ENCODE assay signal across 8 mouse cellular contexts in genomic region chr5:99906181-99906956, GRCm38 (mm10). TPM values are rescaled to one million over a fixed set of nuclear protein-coding genes. Genes with fewer than 3 reads are reported as not detected.
DNase-seq lines count a peak whose midpoint lies in the region; ATAC-seq lines count a peak whose summit lies in the region.

Vamp9 (plus strand) TSS chr5:99906254.

- H3K4me1 ChIP-seq in brown adipose tissue, adult 24 weeks (ENCODE audit: control insufficient read depth, insufficient read depth, insufficient read length, low read length): no peaks in the 10 kb centered on the region
- H3K4me1 ChIP-seq in heart, embryonic 10.5 days: peaks cover 9% of the 10 kb centered on the region; the same call in 1 of the 2 replicates
- 0 out of 2 replicates have a peak, but pooled peaks cover 3% of the 10 kb centered on the region for H3K4me1 ChIP-seq in limb, embryonic 12.5 days (replicated peaks)
- 0 out of 2 replicates have a peak, but pooled peaks cover 3% of the 10 kb centered on the region for H3K4me1 ChIP-seq in midbrain, embryonic 14.5 days (ENCODE audit: control insufficient read depth, insufficient read depth, low read length)

- 6% methylated on average over 49 of the region's 49 CpGs for WGBS in heart, embryonic 10.5 days
- WGBS in limb, embryonic 12.5 days: 4% methylated on average over 49 of the region's 49 CpGs
- 12% methylated on average over 49 of the region's 49 CpGs for WGBS in midbrain, embryonic 14.5 days

- peak within 1 kb of the TSS; percentile 59 for H3K27ac ChIP-seq in brown adipose tissue, adult 24 weeks (replicated peaks; ENCODE audit: low read depth, low read length)
- peak within 1 kb of the TSS; percentile 96 for H3K27ac ChIP-seq in heart, embryonic 10.5 days
- H3K27ac ChIP-seq in limb, embryonic 12.5 days: peak within 1 kb of the TSS; percentile 98
- H3K27ac ChIP-seq in midbrain, embryonic 14.5 days (replicated peaks; ENCODE audit: low read depth, low read length): peak within 1 kb of the TSS; percentile 77

- peak within 1 kb of the TSS; percentile 57 for H3K4me2 ChIP-seq in limb, embryonic 12.5 days
- peak within 1 kb of the TSS; percentile 60 for H3K4me2 ChIP-seq in midbrain, embryonic 14.5 days (ENCODE audit: low read length)

- peak within 1 kb of the TSS; percentile 67 for H3K9ac ChIP-seq in limb, embryonic 12.5 days (replicated peaks)
- peak within 1 kb of the TSS; percentile 55 for H3K9ac ChIP-seq in midbrain, embryonic 14.5 days (replicated peaks; ENCODE audit: low read length)

- no peaks in the 10 kb centered on the region for H3K9me3 ChIP-seq in heart, embryonic 10.5 days
- no peaks in the 10 kb centered on the region for H3K9me3 ChIP-seq in limb, embryonic 12.5 days
- H3K9me3 ChIP-seq in midbrain, embryonic 14.5 days (ENCODE audit: control insufficient read depth, low read length): no peaks in the 10 kb centered on the region

- peak; percentile 61; the same call in 1 of the 2 replicates for ATAC-seq in erythroid progenitor cell, adult 5-6 weeks (replicated peaks; ENCODE audit: low FRiP score, poor library complexity, severe bottlenecking)
- ATAC-seq in limb, embryonic 12.5 days (ENCODE audit: insufficient number of reproducible peaks, insufficient read depth, low FRiP score, low TSS enrichment, low read depth): peak; percentile 99
- peak; percentile 97 for ATAC-seq in midbrain, embryonic 14.5 days (ENCODE audit: low FRiP score, low TSS enrichment)

- H3K27me3 ChIP-seq in heart, embryonic 10.5 days (ENCODE audit: insufficient read depth, poor library complexity, severe bottlenecking): no peaks in the 10 kb centered on the region
- peaks cover 5% of the 10 kb centered on the region; the same call in 1 of the 2 replicates for H3K27me3 ChIP-seq in limb, embryonic 12.5 days
- H3K27me3 ChIP-seq in midbrain, embryonic 14.5 days (ENCODE audit: control insufficient read depth, insufficient read depth, low read length): peaks cover 3% of the 10 kb centered on the region; the same call in 1 of the 2 replicates

- H3K4me3 ChIP-seq in brown adipose tissue, adult 24 weeks (ENCODE audit: insufficient read depth, low read depth, low read length): peak within 1 kb of the TSS; percentile 71
- peak within 1 kb of the TSS; percentile 66 for H3K4me3 ChIP-seq in heart, embryonic 10.5 days
- H3K4me3 ChIP-seq in limb, embryonic 12.5 days (replicated peaks): peak within 1 kb of the TSS; percentile 54
- peak within 1 kb of the TSS; percentile 52 for H3K4me3 ChIP-seq in midbrain, embryonic 14.5 days (replicated peaks; ENCODE audit: low read depth, low read length)

- H3K36me3 ChIP-seq in heart, embryonic 10.5 days: no peaks in the 10 kb centered on the region
- H3K36me3 ChIP-seq in limb, embryonic 12.5 days: no peaks in the 10 kb centered on the region
- no peaks in the 10 kb centered on the region for H3K36me3 ChIP-seq in midbrain, embryonic 14.5 days (ENCODE audit: control insufficient read depth, insufficient read depth, low read length)

- DNase-seq in heart, embryonic 10.5 days (ENCODE audit: low spot score): peak; percentile 99
- DNase-seq in kidney, adult 9 months: peak; percentile 96
- DNase-seq in midbrain, embryonic 14.5 days: peak; percentile 97
- DNase-seq in spleen, adult 12 weeks (ENCODE audit: low spot score): peak; percentile 80
- no peak for DNase-seq in MN1 (ENCODE audit: low spot score)

RNA-seq across cellular contexts. Expression of gene Vamp9, which starts in this region (rescaled TPM):
- polyA plus RNA-seq in brown adipose tissue, adult 24 weeks (2012; ENCODE audit: insufficient read depth, insufficient read length, missing spikeins): not detected in 2 replicates
- total RNA-seq in erythroid progenitor cell, adult 5-6 weeks (2015; ENCODE audit: low replicate concordance): not detected in 2 replicates
- total RNA-seq in erythroid progenitor cell, adult 5-6 weeks (2017; ENCODE audit: low replicate concordance): not detected in 2 replicates
- polyA plus RNA-seq in heart, embryonic 10.5 days (2016; fragmentation: Nextera tagmentation; extraction: Ambion mirVana): 0.35 and 0.42 TPM in 2 replicates
- 0.33 TPM in 1 of 2 replicates, not detected in the other for polyA plus RNA-seq in limb, embryonic 12.5 days (2016; fragmentation: Nextera tagmentation; extraction: Ambion mirVana)
- polyA plus RNA-seq in midbrain, embryonic 14.5 days (2014; fragmentation: Nextera tagmentation; extraction: Ambion mirVana): 0.50 and 0.68 TPM in 2 replicates

Comparison
In these comparisons a context has a peak if more than half of its experiments do, and no peak if none do; other contexts are left out.
1. Peak in ATAC-seq in erythroid progenitor cell, adult 5-6 weeks; RNA of the gene not detected or under 1 TPM.
2. Peak in DNase-seq, H3K4me3 ChIP-seq and H3K27ac ChIP-seq in heart, embryonic 10.5 days; RNA of the gene not detected or under 1 TPM.
3. Peak in ATAC-seq, H3K4me3 ChIP-seq, H3K27ac ChIP-seq, H3K9ac ChIP-seq and H3K4me2 ChIP-seq in limb, embryonic 12.5 days; RNA of the gene not detected or under 1 TPM.
4. Peak in DNase-seq, ATAC-seq, H3K4me3 ChIP-seq, H3K27ac ChIP-seq, H3K9ac ChIP-seq and H3K4me2 ChIP-seq in midbrain, embryonic 14.5 days; RNA of the gene not detected or under 1 TPM.